Mouse (Mus musculus): Measurements from ENCODE around the gene Luc7l2.

- TF ChIP-seq EP300 (IDR thresholded peaks at IDR 0.05; ENCODE audit: insufficient read depth, low read depth, low read length) (no peak), CTCF (IDR thresholded peaks at IDR 0.05) (peak; percentile 84)
Observed at GRCm38 (mm10) chr6:38531211-38531820, 19.8 kb upstream of the Luc7l2 start.

All from heart, adult 2 months (tissue).